Mouse (Mus musculus): Measurements from ENCODE around the gene Hoxc8. TPM values are rescaled to one million over a fixed set of nuclear protein-coding genes. Genes with fewer than 3 reads are reported as not detected.

Gene Hoxc8
- total RNA-seq, 2 experiments from 2014 or later = not detected

GRCm38 (mm10) chr15:102965003-102965891 lies 25.2 kb upstream of the Hoxc8 start:
- no peak for DNase-seq
- intact Hi-C loops (cut with DNase I) = no loop called here

DNA sequence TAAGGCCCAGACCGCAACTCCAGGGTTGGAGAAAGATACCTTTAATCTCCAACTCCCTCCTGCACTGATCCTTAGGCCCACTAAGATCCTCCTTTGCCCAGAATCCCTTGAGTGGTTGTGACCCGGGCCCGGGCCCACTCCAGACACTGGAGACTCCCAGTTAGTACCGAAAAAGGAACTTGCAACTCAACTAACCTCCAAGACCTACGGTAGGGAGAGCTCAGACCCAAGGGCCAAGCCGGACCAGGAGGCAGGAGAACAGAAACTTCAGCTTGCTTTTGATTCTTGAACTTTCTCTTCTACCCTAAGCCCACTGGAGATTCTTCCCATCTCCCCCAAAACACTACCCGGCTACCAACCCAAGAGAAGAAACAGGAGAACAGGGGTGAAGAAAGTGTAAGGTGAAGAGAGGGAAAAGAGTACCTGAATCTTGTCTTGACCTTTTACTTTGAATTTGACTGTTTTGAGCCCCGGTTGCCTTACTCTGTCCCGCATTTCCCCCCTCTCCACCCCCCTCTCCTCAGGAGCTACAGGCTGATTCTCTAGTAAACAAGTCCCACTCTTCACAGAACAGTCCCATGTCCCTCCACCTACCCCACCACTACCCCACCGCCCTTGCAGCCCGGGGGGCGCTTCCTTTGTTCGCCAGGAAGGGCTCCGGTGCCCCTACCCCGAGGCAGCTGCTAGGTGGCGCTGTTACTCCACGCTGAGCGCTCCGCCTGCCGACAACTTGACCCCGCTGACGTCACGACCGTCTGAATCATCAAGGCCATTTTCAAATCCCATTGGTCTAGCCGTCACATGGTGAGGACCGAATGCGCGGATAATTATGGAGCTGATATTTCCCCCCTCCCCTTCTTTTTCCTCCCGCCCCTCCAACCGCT lies 24.3 kb upstream of the Hoxc8 start:
- intact Hi-C loops (cut with DNase I) = no loop called here
- peak; percentile 71 for DNase-seq

DNA sequence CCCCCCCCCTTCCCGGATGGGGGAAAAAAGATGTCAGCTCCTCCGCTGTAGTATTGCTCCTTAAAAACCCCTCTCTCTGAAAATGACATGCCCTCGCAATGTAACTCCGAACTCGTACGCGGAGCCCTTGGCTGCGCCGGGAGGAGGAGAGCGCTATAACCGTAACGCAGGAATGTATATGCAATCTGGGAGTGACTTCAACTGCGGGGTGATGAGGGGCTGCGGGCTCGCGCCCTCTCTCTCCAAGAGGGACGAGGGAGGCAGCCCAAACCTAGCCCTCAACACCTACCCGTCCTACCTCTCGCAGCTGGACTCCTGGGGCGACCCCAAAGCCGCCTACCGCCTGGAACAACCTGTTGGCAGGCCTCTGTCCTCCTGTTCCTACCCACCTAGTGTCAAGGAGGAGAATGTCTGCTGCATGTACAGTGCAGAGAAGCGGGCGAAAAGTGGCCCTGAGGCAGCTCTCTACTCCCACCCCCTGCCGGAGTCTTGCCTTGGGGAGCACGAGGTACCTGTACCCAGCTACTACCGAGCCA lies 23.6 kb upstream of the Hoxc8 start, which contains the start of gene Hoxc10:
Gene Hoxc10, plus strand, starts transcription at position 21 of the 536 bp plus-strand sequence.
- intact Hi-C loops (cut with DNase I) = no loop called here
- no peak for DNase-seq

- DNase-seq = no peak
- intact Hi-C loops (cut with DNase I) = no loop called here
Observed at GRCm38 (mm10) chr15:102967312-102967510, 23.2 kb upstream of the Hoxc8 start, which contains the start of gene Hoxc5. TSS of gene Hoxc5 (plus strand) at chr15:102967443.

DNA sequence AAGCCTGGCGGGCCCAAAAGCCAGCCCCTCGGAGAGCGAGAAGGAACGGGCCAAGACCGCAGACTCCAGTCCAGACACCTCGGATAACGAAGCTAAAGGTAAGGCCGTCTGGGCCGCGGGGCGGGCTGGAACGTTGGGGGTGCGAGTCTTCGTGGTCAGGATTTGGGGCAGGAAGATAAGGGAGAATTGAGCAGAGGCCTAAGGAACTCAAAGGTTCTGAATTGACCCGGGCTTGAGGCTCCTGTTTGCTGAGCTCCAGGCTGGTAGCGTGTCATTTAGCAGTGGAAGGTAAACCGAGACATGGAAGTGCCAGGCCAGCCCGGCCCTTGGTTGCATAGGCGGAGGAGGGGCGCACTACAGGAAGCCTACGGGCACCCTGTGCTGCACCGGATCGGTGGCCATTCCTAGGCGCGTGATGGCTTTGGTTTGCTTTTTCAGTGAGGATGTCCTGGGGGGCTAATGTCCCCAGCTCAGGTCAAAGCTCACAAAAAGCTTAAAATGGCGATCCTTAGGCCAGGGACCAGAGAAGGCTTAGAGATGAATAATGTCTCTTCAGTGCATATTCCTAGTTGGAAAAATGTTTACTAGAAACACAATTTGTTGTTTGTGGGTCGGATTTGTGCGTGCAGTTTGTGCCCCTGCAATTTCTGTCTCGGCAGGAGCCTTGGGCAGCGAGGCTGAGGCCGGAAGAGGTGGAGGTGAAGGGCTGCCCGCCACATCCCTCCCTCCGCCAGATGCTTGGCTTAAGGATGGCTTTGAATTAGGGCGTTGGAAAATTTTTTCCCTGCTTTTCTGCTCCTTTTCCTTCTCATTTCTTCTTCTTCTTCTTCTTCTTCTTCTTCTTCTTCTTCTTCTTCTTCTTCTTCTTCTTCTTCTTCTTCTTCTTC lies 22.7 kb upstream of the Hoxc8 start:
- no peak for DNase-seq
- intact Hi-C loops (cut with DNase I) = no loop called here

DNA sequence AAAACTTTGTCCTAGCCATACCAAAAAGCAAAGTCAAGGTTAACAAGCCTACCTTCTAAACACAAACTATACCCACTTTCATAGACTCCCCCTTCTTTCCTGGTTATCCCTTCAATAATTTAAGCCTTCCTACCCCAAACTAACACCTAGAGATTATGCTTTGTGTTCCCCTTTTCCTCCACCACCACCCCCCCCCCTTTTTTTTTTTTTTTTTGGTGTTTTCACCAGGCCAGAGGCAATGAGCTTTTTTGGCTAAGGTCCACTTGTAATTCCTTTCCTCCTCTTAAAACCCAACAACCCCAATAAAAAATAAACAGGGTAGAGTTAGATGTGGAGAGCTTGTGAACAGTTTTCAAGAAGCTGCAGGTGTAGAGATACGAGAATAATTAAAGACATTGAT lies 21.1 kb upstream of the Hoxc8 start:
- intact Hi-C loops (cut with DNase I) = no loop called here

DNA sequence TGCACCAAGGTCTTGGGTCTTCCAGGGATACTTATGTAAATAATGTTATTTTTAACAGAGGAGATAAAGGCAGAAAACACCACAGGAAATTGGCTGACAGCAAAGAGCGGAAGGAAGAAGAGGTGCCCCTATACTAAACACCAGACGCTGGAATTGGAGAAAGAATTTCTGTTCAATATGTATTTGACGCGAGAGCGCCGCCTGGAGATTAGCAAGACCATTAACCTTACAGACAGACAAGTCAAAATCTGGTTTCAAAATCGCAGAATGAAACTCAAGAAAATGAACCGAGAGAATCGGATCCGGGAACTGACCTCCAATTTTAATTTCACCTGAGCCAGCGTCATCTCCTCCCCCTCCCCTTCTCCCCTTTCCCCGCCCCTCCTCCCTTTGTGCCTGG lies 19.7 kb upstream of the Hoxc8 start:
- no peak for DNase-seq
- intact Hi-C loops (cut with DNase I) = loop anchor here (5.0 kb wide), 1 partner anchor 213 kb away; no protein-coding TSS in a partner anchor

More for the DNA sequence above, 21.1 kb upstream of the Hoxc8 start:
- DNase-seq = no peak

DNA sequence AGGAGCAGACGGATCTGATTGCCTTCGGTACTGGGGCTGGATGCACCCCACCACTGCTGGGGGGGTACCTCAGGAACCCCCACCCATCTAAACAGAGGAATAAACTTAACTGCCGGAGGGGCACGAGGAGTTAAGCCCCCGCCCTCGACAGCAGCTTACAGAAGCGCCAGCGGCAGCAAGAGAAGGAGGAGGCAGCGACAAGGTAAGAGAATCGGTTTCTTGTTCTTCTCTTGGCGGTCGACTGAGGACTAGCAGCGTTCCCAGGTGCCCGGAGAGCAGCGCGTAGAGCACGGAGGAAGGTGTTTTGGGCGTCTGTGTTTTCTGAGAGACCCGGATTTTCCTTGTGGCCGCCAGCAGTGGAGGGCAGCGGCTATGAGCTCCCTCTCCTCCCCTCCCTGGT lies 18.2 kb upstream of the Hoxc8 start:
- intact Hi-C loops (cut with DNase I) = loop anchor here (5.0 kb wide), 1 partner anchor 215 kb away; no protein-coding TSS in a partner anchor
- no peak for DNase-seq

DNA sequence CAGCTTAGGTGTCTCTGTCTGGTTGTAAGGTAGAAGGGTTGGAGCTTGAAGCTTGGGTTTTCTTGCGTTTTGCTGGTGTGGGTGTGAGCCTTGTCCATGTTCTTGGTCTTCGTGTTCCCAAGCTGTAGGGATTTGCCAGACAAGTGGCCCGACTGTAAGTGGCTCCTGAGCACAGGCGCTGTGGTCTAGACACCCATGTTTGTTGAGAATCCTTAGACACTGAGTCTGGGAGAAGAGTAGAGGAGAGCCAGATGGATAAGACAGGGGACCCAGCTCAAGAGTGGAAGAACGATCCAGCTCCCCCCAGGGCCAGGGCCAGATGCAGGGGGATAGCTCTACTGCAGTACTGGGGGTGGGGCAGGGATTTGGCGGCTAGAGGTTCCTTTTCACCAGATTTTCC lies 17.7 kb upstream of the Hoxc8 start:
- intact Hi-C loops (cut with DNase I) = loop anchor here (5.0 kb wide), 1 partner anchor 215 kb away; no protein-coding TSS in a partner anchor
- DNase-seq = no peak

DNA sequence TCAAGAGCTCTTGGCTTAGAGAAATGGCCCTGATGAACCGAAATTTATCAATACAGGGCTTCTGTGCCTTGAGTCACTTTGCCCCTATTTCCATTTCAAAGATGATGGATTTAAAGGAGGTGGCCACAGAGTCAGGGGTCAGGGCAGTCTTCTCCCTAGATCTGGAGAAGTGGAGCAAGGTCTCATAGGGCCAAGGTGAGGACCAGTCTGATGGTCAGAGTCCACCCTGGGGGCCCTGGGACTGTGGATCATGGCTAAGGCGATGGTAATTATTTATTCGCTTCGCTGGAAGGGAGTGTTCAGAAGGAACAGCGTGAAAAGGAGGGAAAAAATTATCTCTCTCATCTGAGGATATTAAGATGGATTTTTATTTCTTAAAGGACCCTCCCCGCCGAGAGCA lies 15.4 kb upstream of the Hoxc8 start:
- intact Hi-C loops (cut with DNase I) = no loop called here

GRCm38 (mm10) chr15:102975688-102976111 lies 14.7 kb upstream of the Hoxc8 start:
- intact Hi-C loops (cut with DNase I) = no loop called here
- DNase-seq = no peak

More for the DNA sequence above, 15.4 kb upstream of the Hoxc8 start:
- no peak for DNase-seq

- intact Hi-C loops (cut with DNase I) = no loop called here
Observed at GRCm38 (mm10) chr15:102976171-102976570, 14.2 kb upstream of the Hoxc8 start, which contains the start of gene Hoxc9. TSS of gene Hoxc9 (plus strand) at chr15:102976439.

GRCm38 (mm10) chr15:102976631-102977422 lies 13.6 kb upstream of the Hoxc8 start:
- DNase-seq = no peak
- intact Hi-C loops (cut with DNase I) = no loop called here

More at GRCm38 (mm10) chr15:102976171-102976570, 14.2 kb upstream of the Hoxc8 start, which contains the start of gene Hoxc9:
- no peak for DNase-seq

DNA sequence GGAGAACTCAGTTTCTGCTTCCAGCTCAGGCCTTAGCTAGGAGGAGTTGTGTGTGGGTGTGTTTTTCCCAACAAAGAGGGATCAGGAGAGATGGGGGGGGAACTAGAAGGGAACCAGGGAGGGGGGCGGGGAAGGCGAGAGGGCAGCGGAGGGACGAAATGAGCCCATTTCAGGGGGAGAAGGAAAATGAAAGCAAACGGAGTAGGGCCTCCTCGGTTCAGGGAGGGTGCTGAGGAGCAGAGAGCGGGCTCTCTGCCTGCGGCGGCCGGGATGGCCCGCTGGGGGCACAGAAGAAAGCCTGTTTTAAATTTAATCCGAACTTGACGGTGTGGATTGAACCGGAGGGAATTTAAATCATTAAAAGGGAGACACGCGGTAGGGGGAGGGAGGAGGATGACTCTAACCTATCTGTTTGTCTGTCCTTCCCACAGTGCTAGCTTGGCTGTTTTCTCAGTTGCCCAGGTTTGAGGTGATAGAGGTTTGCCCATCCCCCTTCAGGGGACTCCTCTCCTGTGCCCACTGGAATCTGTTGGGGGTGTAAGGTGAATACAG lies 12.9 kb upstream of the Hoxc8 start:
- intact Hi-C loops (cut with DNase I) = no loop called here

GRCm38 (mm10) chr15:102978615-102979515 lies 11.5 kb upstream of the Hoxc8 start:
- intact Hi-C loops (cut with DNase I) = no loop called here
- DNase-seq = no peak

More for the DNA sequence above, 12.9 kb upstream of the Hoxc8 start:
- no peak for DNase-seq

- intact Hi-C loops (cut with DNase I) = loop anchor here (10.0 kb wide), 2 partner anchors 195 to 285 kb away; no protein-coding TSS in a partner anchor
- no peak for DNase-seq
Observed at GRCm38 (mm10) chr15:102979936-102980335, 10.5 kb upstream of the Hoxc8 start.

DNA sequence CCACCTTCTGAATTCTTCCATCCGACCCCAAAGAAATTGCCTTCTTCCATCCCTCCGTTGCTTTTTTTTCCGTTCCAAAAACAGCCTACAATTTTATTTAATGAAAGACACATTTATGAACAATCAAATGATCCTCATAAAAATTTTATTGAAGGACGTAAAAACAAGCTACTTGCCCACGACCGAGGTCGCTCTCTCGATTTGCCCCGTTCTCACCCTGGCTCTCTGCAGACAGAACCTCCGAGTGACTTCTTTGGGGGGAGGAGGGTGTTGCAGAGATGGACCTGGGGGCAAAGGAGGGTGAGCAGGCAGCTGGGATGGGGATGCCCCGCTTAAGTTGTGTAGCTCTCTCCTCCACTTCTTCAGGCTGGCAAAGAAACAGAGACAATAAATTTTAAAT lies 10.1 kb upstream of the Hoxc8 start:
- intact Hi-C loops (cut with DNase I) = loop anchor here (10.0 kb wide), 2 partner anchors 194 to 286 kb away; no protein-coding TSS in a partner anchor

DNA sequence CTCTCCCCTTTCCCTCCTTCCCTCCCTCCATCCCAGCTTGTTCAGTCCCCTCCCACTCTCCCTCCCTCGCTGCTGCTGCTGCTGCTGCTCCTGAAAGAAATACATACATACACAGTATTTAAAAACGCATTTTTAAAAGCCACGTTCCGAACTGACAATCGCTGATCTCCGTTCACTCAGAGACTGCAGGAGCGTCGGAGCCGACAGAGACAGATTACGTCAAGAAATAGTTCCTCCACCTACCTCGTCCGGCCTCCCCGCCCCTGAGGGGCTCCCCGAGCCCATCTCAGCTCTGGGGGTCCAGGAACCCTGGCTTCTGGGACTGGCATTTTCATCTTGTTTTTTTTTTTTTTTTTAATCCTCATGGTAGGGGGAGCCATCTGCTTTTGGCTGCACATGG lies 9.5 kb upstream of the Hoxc8 start:
- DNase-seq = no peak
- intact Hi-C loops (cut with DNase I) = loop anchor here (10.0 kb wide), 2 partner anchors 194 to 286 kb away; no protein-coding TSS in a partner anchor

More for the DNA sequence above, 10.1 kb upstream of the Hoxc8 start:
- DNase-seq = no peak

All from left cerebral cortex, postnatal 4 days (tissue).